In the genomic region with DNA sequence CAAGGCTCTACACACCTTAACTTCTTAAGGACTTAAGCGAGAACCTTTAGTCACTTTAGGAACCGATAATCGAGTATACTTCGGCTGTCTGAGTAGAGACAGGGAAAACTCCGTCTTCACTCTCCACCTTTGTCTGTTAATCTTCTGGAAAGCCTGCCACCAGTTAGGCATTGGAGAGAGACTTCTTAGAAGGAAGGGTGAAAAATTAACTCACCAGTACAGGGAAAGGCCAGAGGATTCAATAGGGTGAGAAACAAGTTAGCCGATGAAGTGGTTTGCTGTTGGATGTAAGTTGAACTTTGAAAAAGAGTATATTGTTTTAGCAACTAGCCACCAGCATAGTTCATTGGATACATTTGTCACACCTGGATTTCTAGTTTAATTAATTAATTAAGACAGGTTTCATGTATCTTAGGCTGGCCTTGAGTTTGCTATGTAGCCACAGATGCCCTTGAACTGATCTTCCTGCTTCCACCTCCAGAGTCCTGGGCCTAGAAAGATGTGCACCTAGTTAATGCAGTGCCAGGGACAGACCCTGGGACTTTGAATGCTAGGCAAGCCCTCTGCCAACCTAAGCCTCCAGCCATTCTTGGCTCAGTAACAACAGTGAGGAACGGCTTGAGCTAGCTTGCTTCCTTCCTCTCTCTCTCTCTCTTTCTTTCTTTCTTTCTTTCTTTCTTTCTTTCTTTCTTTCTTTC, we compare ENCODE assay signal across 18 mouse cellular contexts. TPM values are rescaled to one million over a fixed set of nuclear protein-coding genes. Genes with fewer than 3 reads are reported as not detected.
A peak's percentile ranks its signal among the peaks of the same experiment; 100 is the strongest.
DNase-seq lines count a peak whose midpoint lies in the region; ATAC-seq and TF ChIP-seq lines count a peak whose summit lies in the region.
"Had no signal": no experiment of that assay in that cellular context is flagged by ENCODE, and none has a peak within 500 bp of the region (broad histone marks: within the 10 kb centered on the region; RNA-seq: fewer than 3 reads in every experiment).

No protein-coding gene starts in this region.

- no peaks in the 10 kb centered on the region for H3K27me3 ChIP-seq in hindbrain, postnatal 0 days (ENCODE audit: insufficient read depth, low read length)
- no peaks in the 10 kb centered on the region for H3K27me3 ChIP-seq in hindbrain, embryonic 11.5 days (ENCODE audit: control insufficient read depth, insufficient read depth, low read length)
- no peaks in the 10 kb centered on the region for H3K27me3 ChIP-seq in intestine, embryonic 15.5 days (replicated peaks)
- no peaks in the 10 kb centered on the region for H3K27me3 ChIP-seq in kidney, embryonic 15.5 days
- H3K27me3 ChIP-seq in stomach, postnatal 0 days (ENCODE audit: control insufficient read depth, insufficient read depth, low read length) = no peaks in the 10 kb centered on the region
- H3K27me3 ChIP-seq: heart, embryonic 12.5 days; midbrain, embryonic 12.5 days had no signal

- 76% methylated on average over 7 of the region's 7 CpGs for WGBS in hindbrain, postnatal 0 days
- 80% methylated on average over 7 of the region's 7 CpGs for WGBS in hindbrain, embryonic 11.5 days
- WGBS in intestine, embryonic 15.5 days = 75% methylated on average over 7 of the region's 7 CpGs
- WGBS in kidney, embryonic 15.5 days = 77% methylated on average over 7 of the region's 7 CpGs
- 56% methylated on average over 7 of the region's 7 CpGs for WGBS in stomach, postnatal 0 days

- no peak overlapping the region for H3K9ac ChIP-seq in hindbrain, postnatal 0 days (replicated peaks; ENCODE audit: low read length)
- no peak overlapping the region for H3K9ac ChIP-seq in hindbrain, embryonic 11.5 days (ENCODE audit: low read depth, low read length)
- no peak overlapping the region for H3K9ac ChIP-seq in intestine, embryonic 15.5 days
- H3K9ac ChIP-seq in kidney, embryonic 15.5 days = no peak overlapping the region
- no peak overlapping the region for H3K9ac ChIP-seq in stomach, postnatal 0 days (ENCODE audit: low read length)
- H3K9ac ChIP-seq: forebrain, postnatal 0 days; heart, embryonic 12.5 days; hindbrain, embryonic 14.5 days; midbrain, embryonic 12.5 days had no signal

- TF ChIP-seq CTCF in hindbrain, postnatal 0 days (IDR thresholded peaks at IDR 0.05; ENCODE audit: low read depth) = no peak
- no peak for TF ChIP-seq CTCF in stomach, postnatal 0 days (IDR thresholded peaks at IDR 0.05; ENCODE audit: low read depth)

- H3K4me2 ChIP-seq in hindbrain, postnatal 0 days (ENCODE audit: low read depth, low read length) = no peak overlapping the region
- H3K4me2 ChIP-seq in hindbrain, embryonic 11.5 days (replicated peaks; ENCODE audit: low read depth, low read length) = no peak overlapping the region
- 0 out of 2 replicates have a peak overlapping the region, but pooled peaks have one; percentile 10 for H3K4me2 ChIP-seq in intestine, embryonic 15.5 days (replicated peaks)
- H3K4me2 ChIP-seq in kidney, embryonic 15.5 days = peak overlapping the region; percentile 35
- no peak overlapping the region for H3K4me2 ChIP-seq in stomach, postnatal 0 days (replicated peaks; ENCODE audit: low read depth)
- H3K4me2 ChIP-seq: heart, embryonic 12.5 days; hindbrain, embryonic 14.5 days; liver, embryonic 11.5 days; midbrain, embryonic 12.5 days had no signal

- H3K9me3 ChIP-seq in hindbrain, postnatal 0 days (ENCODE audit: low read length) = no peaks in the 10 kb centered on the region
- no peaks in the 10 kb centered on the region for H3K9me3 ChIP-seq in hindbrain, embryonic 11.5 days (ENCODE audit: control insufficient read depth, low read length)
- H3K9me3 ChIP-seq in intestine, embryonic 15.5 days = no peaks in the 10 kb centered on the region
- no peaks in the 10 kb centered on the region for H3K9me3 ChIP-seq in kidney, embryonic 15.5 days (replicated peaks)
- no peaks in the 10 kb centered on the region for H3K9me3 ChIP-seq in stomach, postnatal 0 days (ENCODE audit: control insufficient read depth, low read length)
- H3K9me3 ChIP-seq: heart, embryonic 12.5 days; midbrain, embryonic 12.5 days had no signal

- no peak overlapping the region for H3K4me3 ChIP-seq in hindbrain, postnatal 0 days (ENCODE audit: low read length)
- H3K4me3 ChIP-seq in hindbrain, embryonic 11.5 days (ENCODE audit: low read depth, low read length) = no peak overlapping the region
- no peak overlapping the region for H3K4me3 ChIP-seq in intestine, embryonic 15.5 days (replicated peaks)
- H3K4me3 ChIP-seq in kidney, embryonic 15.5 days (replicated peaks) = no peak overlapping the region
- no peak overlapping the region for H3K4me3 ChIP-seq in stomach, postnatal 0 days (ENCODE audit: low read depth, low read length)
- H3K4me3 ChIP-seq: erythroblast, embryonic 14.5 days; heart, embryonic 12.5 days; midbrain, embryonic 12.5 days; myocyte had no signal

- no peak overlapping the region for H3K27ac ChIP-seq in hindbrain, postnatal 0 days
- H3K27ac ChIP-seq in hindbrain, embryonic 11.5 days (ENCODE audit: low read depth, low read length) = no peak overlapping the region
- 0 out of 2 replicates have a peak overlapping the region, but pooled peaks have one; percentile 24 for H3K27ac ChIP-seq in intestine, embryonic 15.5 days
- peak overlapping the region; percentile 87 for H3K27ac ChIP-seq in kidney, embryonic 15.5 days
- H3K27ac ChIP-seq in stomach, postnatal 0 days (replicated peaks) = peak overlapping the region; percentile 13; the same call in 1 of the 2 replicates
- H3K27ac ChIP-seq: hindbrain, embryonic 14.5 days; midbrain, embryonic 12.5 days had no signal

- ATAC-seq in hindbrain, postnatal 0 days = no peak
- no peak for ATAC-seq in hindbrain, embryonic 11.5 days (ENCODE audit: low FRiP score)
- ATAC-seq in intestine, embryonic 15.5 days = 0 out of 2 replicates have a peak, but pooled peaks have one; percentile 32
- ATAC-seq in kidney, embryonic 15.5 days (replicated peaks; ENCODE audit: low FRiP score) = peak; percentile 69
- no peak for ATAC-seq in stomach, postnatal 0 days (ENCODE audit: low FRiP score, low TSS enrichment)
- ATAC-seq: forebrain, postnatal 0 days had no signal

- peaks cover 4% of the 10 kb centered on the region; the same call in 1 of the 2 replicates for H3K4me1 ChIP-seq in hindbrain, postnatal 0 days (ENCODE audit: insufficient read depth, low read length)
- no peaks in the 10 kb centered on the region for H3K4me1 ChIP-seq in hindbrain, embryonic 11.5 days (replicated peaks; ENCODE audit: control insufficient read depth, insufficient read depth, low read length)
- peaks cover 6% of the 10 kb centered on the region for H3K4me1 ChIP-seq in intestine, embryonic 15.5 days (replicated peaks)
- H3K4me1 ChIP-seq in kidney, embryonic 15.5 days = peaks cover 29% of the 10 kb centered on the region
- H3K4me1 ChIP-seq in stomach, postnatal 0 days (replicated peaks; ENCODE audit: control insufficient read depth, insufficient read depth) = 0 out of 2 replicates have a peak, but pooled peaks cover 2% of the 10 kb centered on the region

- H3K36me3 ChIP-seq in hindbrain, postnatal 0 days (ENCODE audit: insufficient read depth, low read length) = no peaks in the 10 kb centered on the region
- H3K36me3 ChIP-seq in hindbrain, embryonic 11.5 days (ENCODE audit: control insufficient read depth, insufficient read depth, low read length) = no peaks in the 10 kb centered on the region
- no peaks in the 10 kb centered on the region for H3K36me3 ChIP-seq in intestine, embryonic 15.5 days
- H3K36me3 ChIP-seq in kidney, embryonic 15.5 days = no peaks in the 10 kb centered on the region
- no peaks in the 10 kb centered on the region for H3K36me3 ChIP-seq in stomach, postnatal 0 days (ENCODE audit: control insufficient read depth, insufficient read depth, low read length)
- H3K36me3 ChIP-seq: midbrain, embryonic 12.5 days had no signal

- DNase-seq in hindbrain, postnatal 0 days (ENCODE audit: low spot score) = peak; percentile 14
- DNase-seq in hindbrain, embryonic 11.5 days (ENCODE audit: low spot score) = no peak
- DNase-seq in stomach, postnatal 0 days (ENCODE audit: low spot score) = no peak
- no peak for DNase-seq in MN1 (ENCODE audit: low spot score)
- no peak for DNase-seq in neural tube, embryonic 10.5 days (ENCODE audit: extremely low spot score, low spot score)
- DNase-seq: cerebellum, adult 8-10 months; embryo, embryonic 11 days; forebrain, postnatal 0 days; gastrocnemius, postnatal 25 days; right cerebral cortex, postnatal 25 days had no signal

- no peak for TF ChIP-seq EP300 in stomach, postnatal 0 days (optimal IDR thresholded peaks at IDR 0.05)

RNA-seq across cellular contexts. Expression of a gene that starts 8.5 kb away (rescaled TPM):
- 149 and 343 TPM in 2 replicates for total RNA-seq in hindbrain, postnatal 0 days (2014; rRNA removed)
- polyA plus RNA-seq in hindbrain, postnatal 0 days (2015; fragmentation: Nextera tagmentation; extraction: Ambion mirVana) = 93.6 and 95.4 TPM in 2 replicates
- 82.7 and 107 TPM in 2 replicates for polyA plus RNA-seq in hindbrain, embryonic 11.5 days (2014; fragmentation: Nextera tagmentation; extraction: Ambion mirVana)
- 59.8 and 65.7 TPM in 2 replicates for polyA plus RNA-seq in intestine, embryonic 15.5 days (2015; fragmentation: Nextera tagmentation; extraction: Ambion mirVana)
- 85.7 and 88.6 TPM in 2 replicates for polyA plus RNA-seq in kidney, embryonic 15.5 days (2015; fragmentation: Nextera tagmentation; extraction: Ambion mirVana)
- 31.5 and 32.1 TPM in 2 replicates for polyA plus RNA-seq in stomach, postnatal 0 days (2015; fragmentation: Nextera tagmentation; extraction: Ambion mirVana)

Comparison
In these comparisons a context has a peak if more than half of its experiments do, and no peak if none do; other contexts are left out.
1. ATAC-seq: peak in intestine, embryonic 15.5 days (single experiment) and kidney, embryonic 15.5 days (single experiment); none in hindbrain, postnatal 0 days (single experiment), hindbrain, embryonic 11.5 days (single experiment) and stomach, postnatal 0 days (single experiment).
2. H3K27ac ChIP-seq: peak in intestine, embryonic 15.5 days (single experiment), kidney, embryonic 15.5 days (single experiment) and stomach, postnatal 0 days (single experiment); none in hindbrain, postnatal 0 days (single experiment) and hindbrain, embryonic 11.5 days (single experiment).
3. H3K4me2 ChIP-seq: peak in intestine, embryonic 15.5 days (single experiment) and kidney, embryonic 15.5 days (single experiment); none in hindbrain, postnatal 0 days (single experiment), hindbrain, embryonic 11.5 days (single experiment) and stomach, postnatal 0 days (single experiment).